Mouse (Mus musculus) ES-E14 (cell line): ENCODE results near the gene Mast4. TPM values are rescaled to one million over a fixed set of nuclear protein-coding genes. Genes with fewer than 3 reads are reported as not detected.

Experiments used
- DNase-seq: peaks from one replicate; pipeline ENCODE4 v3.0.0-alpha.2; 2013; ENCODE audit warnings: low read depth, low spot score
- H3K27ac ChIP-seq: 2 replicates; pipeline ENCODE4 v1.5.1; 2012; ENCODE audit warnings: low read depth, mild to moderate bottlenecking, low read length, moderate library complexity, mixed read lengths; ENCODE audit not compliant: poor library complexity, insufficient read depth, severe bottlenecking
- H3K36me3 ChIP-seq: 2 replicates; pipeline ENCODE4 v1.6.1; 2012; ENCODE audit warnings: mild to moderate bottlenecking, low read length, moderate library complexity, mixed read lengths; ENCODE audit not compliant: control insufficient read depth, poor library complexity, insufficient read depth, severe bottlenecking
- H3K4me1 ChIP-seq, 2 experiments: fragments of 150-350 bp in 1 of 2; sonication (generic) in 1 of 2; 2 replicates each; pipeline ENCODE4 v1.6.1; 2012; ENCODE audit warnings: low read length in 2 of 2, mild to moderate bottlenecking in 1 of 2, mixed read lengths in 1 of 2; ENCODE audit not compliant: control insufficient read depth in 2 of 2, insufficient read depth in 2 of 2, poor library complexity in 1 of 2
- H3K4me3 ChIP-seq, 2 experiments: fragments of 150-350 bp in 1 of 2; sonication (generic) in 1 of 2; 2 replicates each; pipeline ENCODE4 v1.5.1; 2012; ENCODE audit warnings: low read length in 2 of 2, low read depth in 1 of 2, mild to moderate bottlenecking in 1 of 2, mixed read lengths in 1 of 2; ENCODE audit not compliant: insufficient read depth in 1 of 2, poor library complexity in 1 of 2, severe bottlenecking in 1 of 2
- H3K9ac ChIP-seq: 2 replicates; pipeline ENCODE4 v1.6.1; 2012; ENCODE audit warnings: low read depth, mild to moderate bottlenecking, low read length, mixed read lengths; ENCODE audit not compliant: poor library complexity, insufficient read depth, severe bottlenecking
- H3K9me3 ChIP-seq: fragments of 150-350 bp; sonication (generic); 2 replicates; pipeline ENCODE4 v1.6.1; 2012; ENCODE audit warnings: low read depth, mild to moderate bottlenecking, low read length; ENCODE audit not compliant: control insufficient read depth, insufficient read depth
- CHD2 ChIP-seq: IDR thresholded peaks from 2 replicates; pipeline ENCODE4 v1.6.1; 2014; ENCODE audit warnings: mild to moderate bottlenecking, low read depth, low read length, inconsistent platforms
- HCFC1 ChIP-seq: IDR thresholded peaks from 2 replicates; pipeline ENCODE4 v1.6.1; 2012; ENCODE audit warnings: low read length, inconsistent platforms, borderline replicate concordance; ENCODE audit not compliant: insufficient read depth
- MAFK ChIP-seq: IDR thresholded peaks from 2 replicates; pipeline ENCODE4 v1.6.1; 2014; ENCODE audit warnings: mild to moderate bottlenecking, low read depth, low read length, inconsistent platforms; ENCODE audit not compliant: insufficient read depth
- ZC3H11A ChIP-seq: IDR thresholded peaks from 2 replicates; pipeline ENCODE4 v1.6.1; 2012; ENCODE audit warnings: low read depth, mild to moderate bottlenecking, inconsistent platforms, low read length, borderline replicate concordance
- ZNF384 ChIP-seq: IDR thresholded peaks from 2 replicates; pipeline ENCODE4 v1.6.1; 2012; ENCODE audit warnings: low read depth, low read length, inconsistent platforms
- in situ Hi-C, 2 experiments: fragments of 600-800 bp; cut with MboI; formaldehyde crosslinking; loops; one replicate each; pipeline ENCODE4 v1.15.1; 2025; ENCODE audit warnings: low sequenced_read_pairs in 2 of 2, inconsistent platforms in 1 of 2; ENCODE audit not compliant: unreplicated experiment in 2 of 2
- total RNA-seq: library from RNA; depleted of rRNA; stranded (reverse); fragments of 300-350 nt; gene quantifications from 2 replicates; pipeline ENCODE4 v1.2.3, GENCODE M21; 2012

Mast4 gene
- total RNA-seq, 1 experiment: 8.3 TPM

DNA sequence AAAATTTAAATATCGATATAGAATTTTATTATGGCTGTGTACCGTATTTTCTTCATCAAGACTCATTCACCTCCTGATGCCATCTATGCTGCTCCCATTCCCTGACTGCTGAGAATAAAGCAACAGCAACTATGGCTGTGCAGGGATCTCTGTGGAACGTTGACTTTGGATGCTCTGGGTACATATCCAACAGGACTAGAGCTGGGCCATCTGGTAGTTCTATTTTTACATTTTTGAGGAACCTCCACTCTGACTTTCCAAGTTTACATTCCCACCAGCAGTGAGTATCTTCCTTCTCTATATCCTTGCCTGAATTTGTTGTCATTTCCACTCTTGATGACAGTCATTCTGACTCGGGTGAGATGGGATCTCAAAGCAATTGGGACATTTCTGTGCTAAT, 26.0 kb downstream of the Mast4 start:
- H3K36me3 ChIP-seq: no peaks in the 10 kb centered on the region
- no peak overlapping the region for H3K4me3 ChIP-seq
- in situ Hi-C loops: no loop called here
- no peak overlapping the region for H3K9ac ChIP-seq
- no peak for DNase-seq
- H3K4me1 ChIP-seq: no peaks in the 10 kb centered on the region
- no peaks in the 10 kb centered on the region for H3K9me3 ChIP-seq
- H3K27ac ChIP-seq: no peak overlapping the region
- TF ChIP-seq ZC3H11A (no peak), CHD2 (no peak)

DNA sequence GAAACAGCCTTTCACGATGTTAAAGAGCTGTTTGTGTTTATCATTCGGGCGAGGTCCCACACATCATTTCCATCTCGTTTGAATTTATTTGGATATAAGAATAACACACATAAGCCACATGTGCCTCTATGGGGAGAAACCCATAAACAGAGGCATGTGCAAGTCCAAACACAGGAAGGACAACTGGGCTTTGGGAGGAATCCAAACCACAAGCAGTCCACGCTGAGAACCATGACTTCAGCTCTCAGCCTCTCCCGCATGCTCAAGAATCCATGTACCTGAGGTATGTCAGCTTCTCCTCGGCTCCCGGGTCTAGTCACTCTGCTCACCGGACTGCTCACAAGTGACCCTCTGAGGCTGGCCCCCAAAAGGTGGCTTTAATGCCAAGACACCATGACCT, 30.5 kb downstream of the Mast4 start:
- no peaks in the 10 kb centered on the region for H3K9me3 ChIP-seq
- H3K27ac ChIP-seq: no peak overlapping the region
- peaks cover 0 to 3% of the 10 kb centered on the region in 2 experiments; a peak in 1 of 4 replicates for H3K4me1 ChIP-seq
- H3K36me3 ChIP-seq: no peaks in the 10 kb centered on the region
- in situ Hi-C loops: no loop called here
- no peak overlapping the region for H3K4me3 ChIP-seq
- DNase-seq: no peak
- no peak overlapping the region for H3K9ac ChIP-seq
- TF ChIP-seq ZNF384 (no peak), ZC3H11A (no peak), HCFC1 (no peak), MAFK (no peak), CHD2 (no peak)

DNA sequence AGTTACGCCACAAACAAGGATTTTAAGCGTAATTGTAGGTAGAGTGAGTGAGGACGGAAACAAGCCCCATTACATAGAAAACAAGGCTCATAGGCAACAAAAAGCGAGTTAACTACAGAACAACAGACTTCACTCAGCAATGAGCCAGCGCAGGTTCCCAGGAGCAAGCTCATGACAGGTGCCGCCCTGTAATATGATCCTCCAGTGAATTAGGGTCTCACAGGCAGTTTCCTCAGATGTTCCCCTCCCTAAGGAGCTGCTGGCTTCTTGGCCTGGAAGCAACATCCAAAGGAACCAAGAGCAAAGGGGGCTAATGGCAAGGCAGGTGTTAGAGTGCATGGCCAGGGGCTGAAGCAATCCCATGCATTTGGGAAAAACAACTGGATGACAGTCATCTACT, 31.8 kb downstream of the Mast4 start:
- H3K9me3 ChIP-seq: no peaks in the 10 kb centered on the region
- no peak for TF ChIP-seq CHD2
- no peak for TF ChIP-seq MAFK
- no peaks in the 10 kb centered on the region for H3K36me3 ChIP-seq
- H3K9ac ChIP-seq: no peak overlapping the region
- H3K4me3 ChIP-seq: no peak overlapping the region
- no peak overlapping the region for H3K27ac ChIP-seq
- H3K4me1 ChIP-seq: peaks cover 0 to 3% of the 10 kb centered on the region in 2 experiments; a peak in 1 of 4 replicates
- DNase-seq: no peak
- in situ Hi-C loops: no loop called here

DNA sequence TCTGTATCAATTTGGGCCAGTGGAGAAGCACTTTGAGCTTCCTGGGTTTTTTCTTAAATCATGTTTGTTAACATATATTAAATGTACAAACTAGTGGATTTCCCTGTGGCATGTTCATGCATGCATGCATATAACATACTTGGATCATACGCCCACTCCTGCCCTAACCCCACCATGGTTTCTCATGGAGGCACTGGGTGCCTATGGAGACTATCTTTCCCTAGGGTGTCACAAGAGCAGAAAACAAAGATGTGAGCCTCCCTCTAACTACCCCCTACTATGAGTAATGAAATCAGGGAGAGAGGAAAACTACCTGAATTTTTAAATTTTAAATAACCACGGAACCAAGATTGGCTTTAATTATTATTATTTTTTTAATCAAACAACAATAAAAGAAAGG, 32.2 kb downstream of the Mast4 start:
- DNase-seq: no peak
- Histone ChIP-seq H3K9me3 (no peaks in the 10 kb centered on the region), H3K27ac (no peak overlapping the region), H3K4me3 (no peak overlapping the region), H3K9ac (no peak overlapping the region), H3K4me1 (peaks cover 0 to 3% of the 10 kb centered on the region in 2 experiments; a peak in 1 of 4 replicates), H3K36me3 (no peaks in the 10 kb centered on the region)
- TF ChIP-seq CHD2 (no peak), ZNF384 (no peak), HCFC1 (no peak), MAFK (no peak), ZC3H11A (no peak)
- in situ Hi-C loops: no loop called here

DNA sequence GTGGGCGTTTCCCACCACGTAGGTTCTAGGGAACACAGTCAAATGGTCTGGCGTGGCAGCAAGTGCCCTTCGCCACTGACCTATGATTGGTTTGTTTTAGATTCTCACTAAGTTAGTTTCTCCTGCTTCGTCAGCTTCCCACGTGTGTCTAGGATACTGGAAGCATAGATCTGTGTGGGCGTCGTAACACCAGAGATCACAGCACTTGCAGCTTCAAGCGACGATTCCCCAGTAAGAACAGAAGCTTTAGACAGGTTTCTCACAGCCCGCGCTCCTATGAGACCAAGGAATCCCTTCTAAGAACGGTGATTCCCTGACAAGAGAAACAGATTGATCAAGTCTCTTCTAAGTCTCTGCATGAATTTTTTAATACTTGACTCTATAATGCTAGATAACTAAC, 39.9 kb downstream of the Mast4 start:
- no peaks in the 10 kb centered on the region for H3K4me1 ChIP-seq
- H3K27ac ChIP-seq: no peak overlapping the region
- H3K9me3 ChIP-seq: no peaks in the 10 kb centered on the region
- no peak overlapping the region for H3K9ac ChIP-seq
- no peak for TF ChIP-seq MAFK
- no peak for TF ChIP-seq CHD2
- no peak for TF ChIP-seq ZNF384
- no peak for TF ChIP-seq HCFC1
- no peak for TF ChIP-seq ZC3H11A
- H3K36me3 ChIP-seq: no peaks in the 10 kb centered on the region
- no peak overlapping the region for H3K4me3 ChIP-seq
- in situ Hi-C loops: no loop called here
- no peak for DNase-seq
